Mouse (Mus musculus) CD4-positive, CD25-positive, alpha-beta regulatory T cell, adult 9 weeks (primary cell): Measurements from ENCODE around the gene Vmn2r38. TPM values are rescaled to one million over a fixed set of nuclear protein-coding genes. Genes with fewer than 3 reads are reported as not detected.

Experiments used
- polyA plus RNA-seq: library from polyadenylated mRNA; unstranded; fragments of 100-300 nt; shearing (Covaris generic); gene quantifications from one replicate; pipeline ENCODE4 v1.2.1, GENCODE M21; 2017

The Vmn2r38 gene
- not detected for polyA plus RNA-seq

GRCm38 (mm10) chr7:9097781-9098180, at the start of gene Vmn2r38:
Gene Vmn2r38 (minus strand): TSS chr7:9097881.

DNA sequence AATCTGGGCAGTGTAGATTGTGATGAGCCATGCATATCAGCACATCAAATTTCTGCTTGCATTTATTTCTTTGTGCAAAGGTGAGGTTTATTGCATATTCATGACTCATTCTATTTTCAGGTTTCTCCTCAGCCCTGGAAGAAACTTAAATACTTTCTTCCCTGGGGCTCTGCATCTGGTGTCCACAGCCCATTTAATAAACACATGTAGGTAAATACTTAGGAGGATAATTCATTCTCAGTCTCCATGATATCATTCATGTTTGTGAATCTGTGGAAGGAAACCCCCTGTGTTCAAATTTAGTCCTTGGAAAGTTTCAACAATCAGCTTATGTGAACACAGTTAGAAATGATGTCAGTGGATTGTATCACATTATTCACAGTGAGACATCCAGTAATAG, 67.0 kb downstream of the Vmn2r38 start, which contains the start of gene Vmn2r39:
Gene Vmn2r39, minus strand, starts transcription at position 101 of the 400 bp plus-strand sequence.

Other genes starting within 250 kb of the Vmn2r38 start
- not detected for gene Vmn2r40, start 166.4 kb downstream of the Vmn2r38 start, polyA plus RNA-seq
- not detected for gene Vmn2r39, start 67.1 kb downstream of the Vmn2r38 start, polyA plus RNA-seq
- not detected for gene Vmn2r37, start 125.8 kb upstream of the Vmn2r38 start, polyA plus RNA-seq